Mouse (Mus musculus): Measurements from ENCODE around the gene Catsper4.
"Not testable (repeated sequence)": the region's sequence is repeated elsewhere in the genome, so short reads cannot be mapped to it uniquely, and the experiment has no call there.

The Catsper4 gene

GRCm38 (mm10) chr4:134227194-134227593, at the start of gene Catsper4:
Catsper4 (minus strand) TSS chr4:134227383.
- in situ Hi-C loops (cut with MboI, MseI) = loop anchor here (5.0 kb wide), 1 partner anchor 90 kb away; no protein-coding TSS in a partner anchor

GRCm38 (mm10) chr4:134273417-134274345, 46.5 kb upstream of the Catsper4 start:
- in situ Hi-C loops (cut with MboI, MseI) = no loop called here

GRCm38 (mm10) chr4:134272731-134273416, 45.7 kb upstream of the Catsper4 start:
- in situ Hi-C loops (cut with MboI, MseI) = no loop called here

- in situ Hi-C loops (cut with MboI, MseI) = no loop called here
Measured at GRCm38 (mm10) chr4:134271979-134272378, 44.8 kb upstream of the Catsper4 start.

- in situ Hi-C loops (cut with MboI, MseI) = not testable (repeated sequence)
Measured at GRCm38 (mm10) chr4:134269622-134270021, 42.4 kb upstream of the Catsper4 start.

GRCm38 (mm10) chr4:134268102-134268655, 41.0 kb upstream of the Catsper4 start:
- in situ Hi-C loops (cut with MboI, MseI) = no loop called here

GRCm38 (mm10) chr4:134265860-134266585, 38.8 kb upstream of the Catsper4 start:
- in situ Hi-C loops (cut with MboI, MseI) = no loop called here

- in situ Hi-C loops (cut with MboI, MseI) = no loop called here
Measured at GRCm38 (mm10) chr4:134263191-134263590, 36.0 kb upstream of the Catsper4 start.

- in situ Hi-C loops (cut with MboI, MseI) = loop anchor here (5.0 to 10.0 kb wide), 2 partner anchors 39 to 1456 kb away; no protein-coding TSS in a partner anchor
Measured at GRCm38 (mm10) chr4:134258354-134258753, 31.2 kb upstream of the Catsper4 start.

- in situ Hi-C loops (cut with MboI, MseI) = loop anchor here (5.0 to 10.0 kb wide), 2 partner anchors 40 to 1457 kb away; no protein-coding TSS in a partner anchor
Measured at GRCm38 (mm10) chr4:134257198-134258009, 30.2 kb upstream of the Catsper4 start.

GRCm38 (mm10) chr4:134256407-134257197, 29.4 kb upstream of the Catsper4 start:
- in situ Hi-C loops (cut with MboI, MseI) = loop anchor here (5.0 to 10.0 kb wide), 2 partner anchors 41 to 1458 kb away; no protein-coding TSS in a partner anchor

- in situ Hi-C loops (cut with MboI, MseI) = loop anchor here (5.0 to 10.0 kb wide), 2 partner anchors 41 to 1459 kb away; no protein-coding TSS in a partner anchor
Measured at GRCm38 (mm10) chr4:134255854-134256253, 28.7 kb upstream of the Catsper4 start.

GRCm38 (mm10) chr4:134254835-134255234, 27.7 kb upstream of the Catsper4 start:
- in situ Hi-C loops (cut with MboI, MseI) = loop anchor here (5.0 to 10.0 kb wide), 2 partner anchors 42 to 1460 kb away; no protein-coding TSS in a partner anchor

- in situ Hi-C loops (cut with MboI, MseI) = loop anchor here (10.0 kb wide), 1 partner anchor 1461 kb away; no protein-coding TSS in a partner anchor
Measured at GRCm38 (mm10) chr4:134253722-134254324, 26.6 kb upstream of the Catsper4 start, which contains the start of gene Grrp1. Grrp1 (minus strand) TSS chr4:134254106.

- in situ Hi-C loops (cut with MboI, MseI) = loop anchor here (10.0 kb wide), 1 partner anchor 1462 kb away; no protein-coding TSS in a partner anchor
Measured at GRCm38 (mm10) chr4:134252911-134253721, 25.9 kb upstream of the Catsper4 start.

GRCm38 (mm10) chr4:134252131-134252910, 25.1 kb upstream of the Catsper4 start:
- in situ Hi-C loops (cut with MboI, MseI) = loop anchor here (10.0 kb wide), 1 partner anchor 1462 kb away; no protein-coding TSS in a partner anchor

Data from regulatory T cell (primary cell).